28 mouse cellular contexts compared by ENCODE assay signal in genomic region chr14:121631934-121632333, GRCm38 (mm10).
"Had no signal": no experiment of that assay in that cellular context is flagged by ENCODE, and none has a peak within 500 bp of the region (broad histone marks: within the 10 kb centered on the region; RNA-seq: fewer than 3 reads in every experiment).

No protein-coding gene starts in this region.

- H3K4me3 ChIP-seq: limb, embryonic 10.5 days; limb, embryonic 12.5 days; limb, embryonic 13.5 days; limb, embryonic 15.5 days; liver, embryonic 12.5 days; liver, embryonic 13.5 days; liver, embryonic 15.5 days; lung, embryonic 15.5 days; megakaryocyte, embryonic 14.5 days; midbrain, embryonic 10.5 days; midbrain, embryonic 12.5 days; midbrain, embryonic 13.5 days; midbrain, embryonic 15.5 days; myocyte had no signal

- ATAC-seq: liver, embryonic 12.5 days; liver, postnatal 0 days; lung, postnatal 0 days; midbrain, embryonic 13.5 days; midbrain, embryonic 15.5 days; midbrain, embryonic 16.5 days had no signal

- H3K36me3 ChIP-seq: limb, embryonic 10.5 days; limb, embryonic 12.5 days; liver, embryonic 12.5 days; liver, embryonic 13.5 days; liver, embryonic 15.5 days; lung, embryonic 15.5 days; midbrain, embryonic 10.5 days; midbrain, embryonic 12.5 days; midbrain, embryonic 13.5 days had no signal

- H3K9me3 ChIP-seq: limb, embryonic 10.5 days; limb, embryonic 12.5 days; limb, embryonic 13.5 days; limb, embryonic 15.5 days; liver, embryonic 12.5 days; liver, embryonic 13.5 days; liver, embryonic 15.5 days; lung, embryonic 15.5 days; megakaryocyte, embryonic 14.5 days; midbrain, embryonic 10.5 days; midbrain, embryonic 12.5 days; midbrain, embryonic 13.5 days; midbrain, embryonic 15.5 days had no signal

- DNase-seq: left cerebral cortex, postnatal 4 days; liver, embryonic 13.5 days; liver, postnatal 0 days; lung, adult 18-20 months; lung, adult 2 months; lung, embryonic 14.5 days; lung, postnatal 10 days; lung, postnatal 14 days; lung, postnatal 36 days; lung, postnatal 4 days; midbrain, embryonic 14.5 days had no signal

- H3K27me3 ChIP-seq: limb, embryonic 12.5 days; limb, embryonic 13.5 days; limb, embryonic 15.5 days; liver, embryonic 12.5 days; liver, embryonic 13.5 days; liver, embryonic 15.5 days; lung, embryonic 15.5 days; midbrain, embryonic 12.5 days; midbrain, embryonic 13.5 days; midbrain, embryonic 15.5 days had no signal

- H3K4me1 ChIP-seq: limb, embryonic 10.5 days; limb, embryonic 12.5 days; limb, embryonic 13.5 days; limb, embryonic 15.5 days; liver, embryonic 12.5 days; liver, embryonic 13.5 days; liver, embryonic 15.5 days; megakaryocyte, embryonic 14.5 days; midbrain, embryonic 10.5 days; midbrain, embryonic 12.5 days; midbrain, embryonic 13.5 days; midbrain, embryonic 15.5 days had no signal

- H3K27ac ChIP-seq: limb, embryonic 10.5 days; limb, embryonic 12.5 days; limb, embryonic 13.5 days; limb, embryonic 15.5 days; liver, embryonic 12.5 days; liver, embryonic 13.5 days; liver, embryonic 14.5 days; liver, embryonic 15.5 days; lung, embryonic 15.5 days; macrophage; midbrain, embryonic 10.5 days; midbrain, embryonic 12.5 days; midbrain, embryonic 13.5 days; midbrain, embryonic 15.5 days had no signal
